Mouse (Mus musculus) heart, embryonic 16.5 days (tissue): ENCODE results near the gene Zfp369. TPM values are rescaled to one million over a fixed set of nuclear protein-coding genes. Genes with fewer than 3 reads are reported as not detected.

Experiments
- ATAC-seq: fragments of 200-750 bp; cut with Nextera tagmentation; replicated peaks from 2 replicates; pipeline ENCODE4 v1.8.0; 2017; ENCODE audit warnings: moderate number of reproducible peaks; ENCODE audit not compliant: insufficient read depth, low FRiP score; ENCODE audit errors: extremely low read depth
- H3K27ac ChIP-seq: fragments of 300-500 bp; sonication (generic); 2 replicates; pipeline ENCODE4 v1.5.1; 2014; ENCODE audit warnings: mild to moderate bottlenecking, low read length, control low read depth, moderate library complexity
- H3K27me3 ChIP-seq: fragments of 300-500 bp; sonication (generic); 2 replicates; pipeline ENCODE4 v1.6.1; 2014; ENCODE audit warnings: low read length, mixed read lengths; ENCODE audit not compliant: control insufficient read depth, insufficient read depth
- H3K36me3 ChIP-seq: fragments of 300-500 bp; sonication (generic); 2 replicates; pipeline ENCODE4 v1.6.1; 2014; ENCODE audit not compliant: control insufficient read depth, insufficient read depth
- H3K4me1 ChIP-seq: fragments of 300-500 bp; sonication (generic); 2 replicates; pipeline ENCODE4 v1.6.1; 2014; ENCODE audit warnings: low read length, mixed read lengths; ENCODE audit not compliant: control insufficient read depth, insufficient read depth
- H3K4me2 ChIP-seq: fragments of 300-500 bp; sonication (generic); 2 replicates; pipeline ENCODE4 v1.6.1; 2014; ENCODE audit warnings: low read depth, mild to moderate bottlenecking, control low read depth, low read length
- H3K4me3 ChIP-seq: fragments of 300-500 bp; sonication (generic); 2 replicates; pipeline ENCODE4 v1.5.1; 2014; ENCODE audit warnings: mild to moderate bottlenecking, control low read depth, low read length
- H3K9ac ChIP-seq: fragments of 300-500 bp; sonication (generic); 2 replicates; pipeline ENCODE4 v1.6.1; 2014; ENCODE audit warnings: low read length, control low read depth
- H3K9me3 ChIP-seq: fragments of 300-500 bp; sonication (generic); replicated peaks from 2 replicates; pipeline ENCODE4 v1.6.1; 2016; ENCODE audit warnings: low read length; ENCODE audit not compliant: control insufficient read depth
- WGBS: fragments of 180-500 bp; shearing (Covaris S2); extraction: QIAGEN DNeasy Blood & Tissue Kit; methylation state at CpG from one replicate; pipeline ENCODE4 v1.1.7; 2014; 5-methylcytosine and 5-hydroxymethylcytosine counted together
- polyA plus RNA-seq: library from polyadenylated mRNA; unstranded; fragments of >200 nt; fragmentation: Nextera tagmentation; extraction: Ambion mirVana; gene quantifications from 2 replicates; pipeline ENCODE4 v1.2.1, GENCODE M21; 2015

Zfp369 gene
- 8.4 and 8.7 TPM in 2 replicates for polyA plus RNA-seq

DNA sequence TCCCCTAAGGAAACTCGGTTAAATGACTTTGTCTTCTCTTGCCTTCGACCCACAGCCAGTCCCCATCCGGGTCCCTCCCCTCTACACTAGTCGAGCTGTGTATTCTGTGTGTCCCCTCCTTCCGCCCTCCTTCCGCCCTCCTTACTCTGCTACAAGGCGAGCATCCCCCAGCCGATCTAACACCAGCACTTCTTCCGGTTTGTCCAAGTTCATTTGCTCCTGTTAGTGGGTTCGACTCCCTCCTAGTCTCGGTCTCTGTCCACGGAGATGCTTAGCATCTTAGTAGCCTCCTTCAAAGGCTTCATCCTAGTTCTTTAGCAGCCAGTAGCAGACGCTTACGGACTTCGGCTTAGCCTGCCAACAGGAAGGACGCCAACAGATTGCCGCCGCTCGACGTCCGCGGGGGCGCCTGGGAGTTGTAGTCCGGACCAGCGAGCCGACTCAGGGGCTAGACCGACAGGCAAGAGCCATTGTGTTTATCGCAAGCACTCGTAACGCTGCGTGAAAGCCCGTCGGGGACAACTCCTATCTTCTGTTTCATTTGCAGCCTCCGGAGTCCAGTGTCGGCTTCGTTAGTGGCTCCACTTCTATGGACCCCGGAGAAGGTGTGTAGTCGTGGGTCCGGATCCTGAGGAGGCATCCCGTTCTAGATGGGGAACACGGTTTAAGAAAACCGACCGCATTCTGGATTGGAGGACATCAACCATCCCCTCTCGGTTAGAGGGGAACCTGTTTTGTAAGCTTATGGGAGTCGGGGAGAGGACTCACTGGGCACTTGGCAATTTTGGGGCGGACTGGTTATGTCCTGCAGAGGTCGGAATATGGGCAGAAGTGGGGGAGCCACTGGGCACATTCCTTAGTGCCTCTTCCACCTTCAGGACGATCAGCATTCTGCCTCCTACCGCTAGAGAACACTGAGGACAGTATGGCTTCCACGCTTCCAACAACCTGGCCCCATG, at the start of gene Zfp369:
Gene Zfp369, plus strand, starts transcription at position 432 of the 959 bp plus-strand sequence.
- peak; percentile 99 for ATAC-seq
- peaks cover 11% of the 10 kb centered on the region for H3K4me1 ChIP-seq
- peak within 1 kb of the TSS; percentile 93 for H3K4me3 ChIP-seq
- peak within 1 kb of the TSS; percentile 90 for H3K27ac ChIP-seq
- H3K4me2 ChIP-seq: peak within 1 kb of the TSS; percentile 82
- H3K36me3 ChIP-seq: peaks cover 2% of the 10 kb centered on the region; the same call in 1 of the 2 replicates
- H3K9me3 ChIP-seq: no peaks in the 10 kb centered on the region
- no peaks in the 10 kb centered on the region for H3K27me3 ChIP-seq
- H3K9ac ChIP-seq: peak within 1 kb of the TSS; percentile 87
- WGBS: under 1% methylated on average over 50 of the region's 50 CpGs

- Histone ChIP-seq H3K36me3 (no peaks in the 10 kb centered on the region), H3K27ac (no peak overlapping the region), H3K9ac (no peak overlapping the region), H3K4me3 (no peak overlapping the region), H3K4me1 (peaks cover 10% of the 10 kb centered on the region), H3K9me3 (no peaks in the 10 kb centered on the region), H3K4me2 (no peak overlapping the region), H3K27me3 (no peaks in the 10 kb centered on the region)
- no peak for ATAC-seq
- 62% methylated on average over 9 of the region's 9 CpGs for WGBS
Measured at GRCm38 (mm10) chr13:65237211-65237610, 41.4 kb upstream of the Zfp369 start.

DNA sequence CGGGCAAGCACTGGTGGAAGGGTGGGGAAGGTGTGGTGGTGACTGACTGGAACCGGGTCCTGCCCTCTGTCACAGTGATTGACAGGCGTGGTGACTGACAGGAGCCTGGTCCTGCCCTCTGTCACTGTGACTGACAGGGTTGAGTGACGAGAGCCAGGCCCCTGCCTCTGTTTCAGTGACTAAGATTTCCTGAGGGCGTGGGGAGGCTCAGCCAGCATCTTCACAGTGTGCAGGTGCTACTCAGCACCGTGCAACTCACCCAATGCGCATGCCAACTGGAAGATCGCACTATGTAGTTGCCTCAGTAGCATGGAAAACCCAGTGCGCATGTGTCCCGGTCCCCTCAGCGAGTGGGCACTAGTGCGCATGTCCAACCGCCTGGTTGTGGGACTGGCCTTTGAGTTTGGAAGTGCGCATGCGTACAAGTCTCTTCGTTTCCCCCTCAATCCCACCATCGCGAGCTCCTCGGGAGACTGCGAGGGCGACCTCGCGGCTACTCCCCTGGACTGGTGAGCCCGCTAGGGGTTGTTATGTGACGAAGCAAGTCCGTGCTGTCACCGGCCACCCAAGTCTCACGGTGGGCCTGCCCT, 38.0 kb upstream of the Zfp369 start:
- H3K9ac ChIP-seq: peak overlapping the region; percentile 81
- under 1% methylated on average over 28 of the region's 28 CpGs for WGBS
- H3K9me3 ChIP-seq: no peaks in the 10 kb centered on the region
- ATAC-seq: peak; percentile 92
- no peaks in the 10 kb centered on the region for H3K36me3 ChIP-seq
- H3K27me3 ChIP-seq: no peaks in the 10 kb centered on the region
- peak overlapping the region; percentile 92 for H3K27ac ChIP-seq
- H3K4me3 ChIP-seq: peak overlapping the region; percentile 92
- H3K4me2 ChIP-seq: peak overlapping the region; percentile 100
- H3K4me1 ChIP-seq: peaks cover 16% of the 10 kb centered on the region

DNA sequence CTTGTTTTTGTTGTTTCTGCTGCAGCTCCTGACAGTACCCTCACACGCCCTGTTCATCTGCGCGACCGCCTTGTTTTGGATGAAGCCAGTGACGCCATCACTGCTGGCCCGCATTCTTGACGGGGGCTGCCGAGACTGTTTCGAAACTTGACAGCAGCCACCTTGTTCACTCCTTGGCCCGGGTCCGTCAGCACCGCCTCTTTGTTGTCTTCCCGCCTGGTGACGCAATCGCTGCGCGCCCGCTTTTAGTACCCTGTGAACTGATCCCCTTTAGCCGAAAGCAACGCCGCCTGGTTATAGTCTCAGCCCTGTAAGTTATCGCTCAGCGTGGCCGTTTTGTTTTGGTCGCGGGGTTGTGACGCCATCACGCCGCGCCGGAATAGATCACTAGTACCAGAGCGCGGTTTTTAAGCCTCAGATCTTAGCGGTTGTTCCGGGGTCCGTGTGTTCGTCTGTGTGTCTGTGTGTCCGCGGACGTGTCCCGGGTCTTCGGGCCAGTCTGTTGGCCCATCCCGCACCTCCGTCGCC, 37.5 kb upstream of the Zfp369 start:
- peak; percentile 87 for ATAC-seq
- H3K4me2 ChIP-seq: peak overlapping the region; percentile 100
- no peaks in the 10 kb centered on the region for H3K27me3 ChIP-seq
- H3K9me3 ChIP-seq: peaks cover 5% of the 10 kb centered on the region
- WGBS: under 1% methylated on average over 45 of the region's 45 CpGs
- H3K4me3 ChIP-seq: peak overlapping the region; percentile 92
- no peaks in the 10 kb centered on the region; the same call in 1 of the 2 replicates for H3K36me3 ChIP-seq
- peak overlapping the region; percentile 92 for H3K27ac ChIP-seq
- peak overlapping the region; percentile 81 for H3K9ac ChIP-seq
- H3K4me1 ChIP-seq: peaks cover 16% of the 10 kb centered on the region

DNA sequence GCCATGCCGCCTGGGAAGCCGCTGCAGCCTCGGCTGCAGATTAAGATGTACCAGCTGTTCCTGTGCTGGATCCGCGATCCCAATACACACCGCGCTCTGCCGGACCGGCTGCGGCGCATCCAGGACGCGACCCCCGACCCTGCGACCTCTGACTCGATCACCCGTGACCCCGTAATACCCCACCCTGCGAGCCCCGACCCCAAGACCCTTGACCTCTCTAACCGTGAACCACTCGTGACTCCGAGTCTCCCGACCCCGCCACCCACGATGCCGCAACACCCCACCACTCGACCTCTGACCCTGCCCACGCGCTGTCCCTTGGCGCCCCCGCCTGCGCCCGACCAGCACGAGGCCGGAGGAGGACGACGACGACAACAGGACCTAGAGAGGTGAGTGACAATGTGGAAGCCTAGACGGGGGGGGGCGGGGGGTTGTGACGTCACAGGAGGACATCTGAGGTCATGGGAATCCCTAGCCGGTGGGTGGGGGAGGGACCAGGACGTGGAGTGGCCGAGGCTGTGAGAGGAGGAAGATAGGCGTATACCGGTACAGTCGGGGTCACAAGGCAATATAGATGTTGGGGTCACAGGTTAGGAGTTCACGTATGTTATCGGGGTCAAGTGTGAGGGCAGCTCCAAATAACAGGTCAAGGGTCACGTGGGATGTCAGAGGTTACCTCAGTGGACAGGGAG, 36.8 kb upstream of the Zfp369 start:
- H3K9ac ChIP-seq: peak overlapping the region; percentile 81
- ATAC-seq: peak; percentile 4; the same call in 1 of the 2 replicates
- peaks cover 16% of the 10 kb centered on the region for H3K4me1 ChIP-seq
- H3K4me3 ChIP-seq: peak overlapping the region; percentile 92
- peaks cover 5% of the 10 kb centered on the region for H3K9me3 ChIP-seq
- WGBS: 2% methylated on average over 50 of the region's 51 CpGs
- peak overlapping the region; percentile 92 for H3K27ac ChIP-seq
- peak overlapping the region; percentile 100 for H3K4me2 ChIP-seq
- no peaks in the 10 kb centered on the region; the same call in 1 of the 2 replicates for H3K36me3 ChIP-seq
- no peaks in the 10 kb centered on the region for H3K27me3 ChIP-seq

DNA sequence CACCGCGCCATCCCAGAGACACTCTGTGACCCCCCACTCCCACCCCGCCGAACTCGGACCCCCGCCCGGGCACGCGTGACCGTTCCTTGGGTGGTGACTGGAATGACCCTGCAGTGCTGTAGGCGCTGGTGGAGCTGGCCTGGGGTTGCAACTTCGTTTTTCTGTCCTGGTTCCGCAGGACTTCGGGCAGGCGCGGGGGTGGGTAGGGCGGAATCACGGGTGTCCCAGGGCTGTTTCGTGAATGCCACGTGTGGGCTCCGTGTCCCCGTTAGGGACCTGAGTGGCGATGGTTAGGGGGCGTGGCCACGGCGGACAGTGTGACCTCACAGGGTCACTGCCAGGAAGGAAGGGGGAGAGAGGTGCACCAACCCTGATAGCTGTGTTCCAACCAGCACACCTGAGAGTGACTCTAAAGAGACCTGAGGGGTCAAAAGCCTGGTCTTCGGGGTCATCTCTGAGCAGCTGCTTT, 36.3 kb upstream of the Zfp369 start:
- Histone ChIP-seq H3K9me3 (peaks cover 5% of the 10 kb centered on the region), H3K4me2 (peak overlapping the region; percentile 100), H3K36me3 (no peaks in the 10 kb centered on the region; the same call in 1 of the 2 replicates), H3K9ac (peak overlapping the region; percentile 81), H3K4me1 (peaks cover 16% of the 10 kb centered on the region), H3K27ac (no peak overlapping the region), H3K27me3 (no peaks in the 10 kb centered on the region), H3K4me3 (peak overlapping the region; percentile 92)
- no peak for ATAC-seq
- WGBS: 29% methylated on average over 27 of the region's 27 CpGs

GRCm38 (mm10) chr13:65243273-65243672, 35.3 kb upstream of the Zfp369 start:
- no peak for ATAC-seq

DNA sequence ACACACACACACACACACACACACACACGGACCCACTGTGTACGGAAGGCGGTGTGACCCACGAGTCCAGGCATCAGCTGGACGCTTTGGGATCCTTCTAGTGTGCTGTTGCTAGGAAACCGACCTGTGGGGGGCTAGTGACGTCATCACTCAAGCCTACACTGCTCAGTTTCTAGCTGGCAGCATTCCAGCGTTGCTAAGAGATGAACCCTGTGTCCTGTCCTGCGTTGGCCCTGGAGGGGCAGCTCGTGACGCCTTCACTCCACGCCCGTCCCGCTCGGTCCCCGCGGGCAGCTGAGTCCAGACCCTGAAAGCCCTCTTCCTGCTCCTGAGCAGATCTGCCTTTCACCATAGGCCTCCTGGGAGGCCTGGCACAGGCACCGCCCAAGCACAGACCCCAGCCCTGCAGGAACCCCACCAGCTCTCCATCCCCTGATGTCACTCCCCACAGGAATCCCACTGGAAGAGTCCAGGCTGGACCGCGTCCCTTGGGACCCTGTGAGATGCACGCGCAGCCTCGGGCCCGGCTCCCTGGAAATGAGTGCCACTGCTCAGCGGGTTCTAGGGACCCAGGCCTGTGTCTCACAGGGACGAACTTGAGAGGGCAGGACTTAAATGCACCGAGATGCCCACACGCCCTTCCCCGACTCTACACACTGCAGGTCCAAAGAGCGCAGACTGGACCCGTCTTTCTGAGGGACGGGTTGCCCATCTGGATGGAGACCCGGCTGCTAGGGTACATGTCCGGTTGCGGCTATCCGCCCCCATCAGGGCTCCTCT, 20.2 kb upstream of the Zfp369 start:
- peaks cover 14% of the 10 kb centered on the region for H3K36me3 ChIP-seq
- peaks cover 34% of the 10 kb centered on the region for H3K9me3 ChIP-seq
- H3K4me2 ChIP-seq: peak overlapping the region; percentile 59
- H3K4me1 ChIP-seq: no peaks in the 10 kb centered on the region
- H3K9ac ChIP-seq: no peak overlapping the region
- peak overlapping the region; percentile 30 for H3K4me3 ChIP-seq
- 19% methylated on average over 36 of the region's 36 CpGs for WGBS
- no peak overlapping the region for H3K27ac ChIP-seq
- no peaks in the 10 kb centered on the region; the same call in 1 of the 2 replicates for H3K27me3 ChIP-seq
- peak; percentile 31; the same call in 1 of the 2 replicates for ATAC-seq

More at GRCm38 (mm10) chr13:65243273-65243672, 35.3 kb upstream of the Zfp369 start:
- Histone ChIP-seq H3K4me2 (no peak overlapping the region), H3K27me3 (no peaks in the 10 kb centered on the region), H3K9ac (no peak overlapping the region), H3K9me3 (peaks cover 9% of the 10 kb centered on the region), H3K4me3 (no peak overlapping the region), H3K36me3 (peaks cover 2% of the 10 kb centered on the region; the same call in 1 of the 2 replicates), H3K4me1 (peaks cover 16% of the 10 kb centered on the region), H3K27ac (no peak overlapping the region)
- 81% methylated on average over 4 of the region's 4 CpGs for WGBS
